Mouse (Mus musculus): ENCODE measurements around the gene Spata25. TPM values are rescaled to one million over a fixed set of nuclear protein-coding genes. Genes with fewer than 3 reads are reported as not detected.
A peak's percentile ranks its signal among the peaks of the same experiment; 100 is the strongest.
"Not testable (repeated sequence)": the region's sequence is repeated elsewhere in the genome, so short reads cannot be mapped to it uniquely, and the experiment has no call there.

The Spata25 gene
- 1.4 TPM in 1 of 2 replicates, not detected in the other for polyA plus RNA-seq (2012; ENCODE audit: insufficient read depth, insufficient read length, missing spikeins)

DNA sequence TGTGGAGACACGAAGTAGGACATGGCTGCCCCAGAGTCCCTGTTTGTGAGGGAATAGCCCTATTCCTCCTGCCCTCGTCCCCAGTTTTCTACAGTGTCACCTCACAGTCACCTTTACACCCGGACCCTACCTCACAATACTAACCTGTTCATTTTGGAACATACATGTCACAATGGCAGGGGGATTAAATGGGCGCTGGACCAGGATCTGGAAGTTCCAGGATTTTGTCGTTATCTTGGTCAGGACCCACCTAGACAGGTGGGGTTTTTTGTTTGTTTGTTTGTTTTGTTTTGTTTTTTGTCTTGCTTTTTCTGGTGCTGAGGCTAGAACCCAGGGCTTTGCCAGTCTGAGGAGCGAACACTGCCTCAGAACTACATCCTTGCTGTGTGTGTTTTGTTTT, at the start of gene Spata25:
Spata25 (minus strand) TSS at position 101 of the 400 bp plus-strand sequence.
- peaks cover 8% of the 10 kb centered on the region for H3K4me1 ChIP-seq (ENCODE audit: control insufficient read depth, insufficient read depth, low read length)
- no peak for TF ChIP-seq POLR2A (IDR thresholded peaks at IDR 0.05; ENCODE audit: borderline replicate concordance, low read depth, low read length)
- TF ChIP-seq CTCF (IDR thresholded peaks at IDR 0.05; ENCODE audit: low read depth, low read length), result no peak
- no peak within 1 kb of the TSS for H3K27ac ChIP-seq (ENCODE audit: insufficient read depth, low read depth, low read length)
- no peak within 1 kb of the TSS for H3K4me3 ChIP-seq (ENCODE audit: insufficient read depth, low read length)

- H3K27ac ChIP-seq (ENCODE audit: insufficient read depth, low read depth, low read length), result peak overlapping the region; percentile 97
- H3K4me1 ChIP-seq (ENCODE audit: control insufficient read depth, insufficient read depth, low read length), result peaks cover 49% of the 10 kb centered on the region
- peak overlapping the region; percentile 83; the same call in 1 of the 2 replicates for H3K4me3 ChIP-seq (ENCODE audit: insufficient read depth, low read length)
Measured at GRCm38 (mm10) chr2:164877376-164878215, 49.3 kb upstream of the Spata25 start.

GRCm38 (mm10) chr2:164875648-164876047, 47.3 kb upstream of the Spata25 start:
- H3K4me3 ChIP-seq (ENCODE audit: insufficient read depth, low read length), result not testable (repeated sequence)
- peaks cover 50% of the 10 kb centered on the region for H3K4me1 ChIP-seq (ENCODE audit: control insufficient read depth, insufficient read depth, low read length)

GRCm38 (mm10) chr2:164874239-164874769, 46.0 kb upstream of the Spata25 start:
- peak overlapping the region; percentile 85 for H3K27ac ChIP-seq (ENCODE audit: insufficient read depth, low read depth, low read length)
- H3K4me3 ChIP-seq (ENCODE audit: insufficient read depth, low read length), result peak overlapping the region; percentile 31
- H3K4me1 ChIP-seq (ENCODE audit: control insufficient read depth, insufficient read depth, low read length), result peaks cover 61% of the 10 kb centered on the region
- TF ChIP-seq CTCF (IDR thresholded peaks at IDR 0.05; ENCODE audit: low read depth, low read length) (no peak), POLR2A (IDR thresholded peaks at IDR 0.05; ENCODE audit: borderline replicate concordance, low read depth, low read length) (peak; percentile 5; the same call in 1 of the 2 replicates)

More at GRCm38 (mm10) chr2:164875648-164876047, 47.3 kb upstream of the Spata25 start:
- H3K27ac ChIP-seq (ENCODE audit: insufficient read depth, low read depth, low read length), result peak overlapping the region; percentile 42; the same call in 1 of the 2 replicates

DNA sequence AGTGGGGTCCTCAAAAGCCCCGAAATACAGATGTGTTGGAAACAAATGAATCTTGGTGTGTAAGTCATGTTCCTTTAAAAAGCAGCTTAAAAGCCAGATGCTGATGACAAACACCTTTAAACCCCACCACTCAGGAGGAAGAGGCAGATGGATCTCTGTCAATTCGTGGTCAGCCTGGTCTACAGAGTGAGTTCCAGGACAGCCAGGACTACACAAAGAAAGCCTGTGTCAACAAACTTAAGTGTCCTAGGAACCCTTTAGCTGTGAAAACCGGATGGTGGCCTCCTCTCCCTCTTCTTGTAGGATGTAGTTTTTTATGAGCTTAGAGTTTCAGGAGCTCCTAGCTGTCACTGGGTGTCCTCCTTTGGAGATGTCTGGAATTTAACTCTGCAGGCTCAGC, 45.3 kb upstream of the Spata25 start:
- no peak for TF ChIP-seq CTCF (IDR thresholded peaks at IDR 0.05; ENCODE audit: low read depth, low read length)
- TF ChIP-seq POLR2A (IDR thresholded peaks at IDR 0.05; ENCODE audit: borderline replicate concordance, low read depth, low read length), result no peak
- peak overlapping the region; percentile 31 for H3K4me3 ChIP-seq (ENCODE audit: insufficient read depth, low read length)
- peak overlapping the region; percentile 85 for H3K27ac ChIP-seq (ENCODE audit: insufficient read depth, low read depth, low read length)
- H3K4me1 ChIP-seq (ENCODE audit: control insufficient read depth, insufficient read depth, low read length), result peaks cover 67% of the 10 kb centered on the region

GRCm38 (mm10) chr2:164871602-164872303, 43.4 kb upstream of the Spata25 start:
- Histone ChIP-seq H3K27ac (ENCODE audit: insufficient read depth, low read depth, low read length) (no peak overlapping the region), H3K4me3 (ENCODE audit: insufficient read depth, low read length) (no peak overlapping the region), H3K4me1 (ENCODE audit: control insufficient read depth, insufficient read depth, low read length) (peaks cover 66% of the 10 kb centered on the region)
- no peak for TF ChIP-seq POLR2A (IDR thresholded peaks at IDR 0.05; ENCODE audit: borderline replicate concordance, low read depth, low read length)
- TF ChIP-seq CTCF (IDR thresholded peaks at IDR 0.05; ENCODE audit: low read depth, low read length), result peak; percentile 43

- TF ChIP-seq POLR2A (IDR thresholded peaks at IDR 0.05; ENCODE audit: borderline replicate concordance, low read depth, low read length) (no peak), CTCF (IDR thresholded peaks at IDR 0.05; ENCODE audit: low read depth, low read length) (no peak)
- Histone ChIP-seq H3K27ac (ENCODE audit: insufficient read depth, low read depth, low read length) (peak overlapping the region; percentile 99), H3K4me3 (ENCODE audit: insufficient read depth, low read length) (no peak overlapping the region), H3K4me1 (ENCODE audit: control insufficient read depth, insufficient read depth, low read length) (peaks cover 64% of the 10 kb centered on the region)
Measured at GRCm38 (mm10) chr2:164868491-164868890, 40.2 kb upstream of the Spata25 start.

GRCm38 (mm10) chr2:164867566-164867965, 39.2 kb upstream of the Spata25 start:
- Histone ChIP-seq H3K4me1 (ENCODE audit: control insufficient read depth, insufficient read depth, low read length) (peaks cover 70% of the 10 kb centered on the region), H3K4me3 (ENCODE audit: insufficient read depth, low read length) (no peak overlapping the region), H3K27ac (ENCODE audit: insufficient read depth, low read depth, low read length) (peak overlapping the region; percentile 99)
- no peak for TF ChIP-seq POLR2A (IDR thresholded peaks at IDR 0.05; ENCODE audit: borderline replicate concordance, low read depth, low read length)
- TF ChIP-seq CTCF (IDR thresholded peaks at IDR 0.05; ENCODE audit: low read depth, low read length), result peak; percentile 95

DNA sequence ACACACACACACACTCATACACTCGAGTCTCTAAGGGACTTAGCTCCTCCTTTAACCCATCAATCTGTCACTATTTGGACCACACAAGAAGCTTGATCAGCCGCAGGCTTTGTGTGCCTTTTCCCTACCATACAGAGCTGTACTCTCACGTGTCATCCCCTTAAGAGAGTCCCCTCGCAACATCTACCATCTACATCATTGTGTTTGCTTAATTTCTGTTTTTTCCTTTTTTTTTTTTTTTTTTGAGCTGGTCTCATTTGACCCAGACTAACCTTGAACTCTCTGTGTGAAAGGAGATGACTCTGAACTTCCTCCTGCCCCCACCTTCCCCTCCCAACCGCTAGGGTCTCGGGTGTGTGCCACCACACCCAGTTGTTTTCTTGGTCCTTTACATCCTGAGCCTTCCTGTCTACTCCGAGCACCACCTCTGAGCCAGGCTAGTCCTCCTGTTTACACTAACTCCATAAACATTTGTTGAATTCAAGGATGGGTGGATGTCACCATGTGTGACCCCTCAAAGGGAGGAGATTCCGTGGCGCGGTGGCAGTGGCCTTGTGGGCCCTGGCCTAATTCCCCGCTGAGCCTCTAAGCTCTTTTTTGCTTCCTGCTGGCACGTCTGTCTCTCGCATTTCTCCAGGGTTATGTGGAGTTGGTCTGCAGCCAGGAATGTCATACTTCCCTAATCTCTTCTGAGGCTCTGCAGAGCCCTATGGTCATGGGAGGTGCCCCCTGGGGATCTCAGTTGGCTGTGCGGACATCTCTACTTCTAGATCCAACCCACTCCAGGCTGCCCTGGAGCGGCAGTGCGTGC, 38.6 kb upstream of the Spata25 start:
- peaks cover 67% of the 10 kb centered on the region for H3K4me1 ChIP-seq (ENCODE audit: control insufficient read depth, insufficient read depth, low read length)
- H3K27ac ChIP-seq (ENCODE audit: insufficient read depth, low read depth, low read length), result peak overlapping the region; percentile 99
- TF ChIP-seq CTCF (IDR thresholded peaks at IDR 0.05; ENCODE audit: low read depth, low read length) (no peak), POLR2A (IDR thresholded peaks at IDR 0.05; ENCODE audit: borderline replicate concordance, low read depth, low read length) (no peak)
- H3K4me3 ChIP-seq (ENCODE audit: insufficient read depth, low read length), result peak overlapping the region; percentile 8; the same call in 1 of the 2 replicates
